Mouse (Mus musculus): Measurements from ENCODE around the gene Vmn2r27.

Vmn2r27 gene

DNA sequence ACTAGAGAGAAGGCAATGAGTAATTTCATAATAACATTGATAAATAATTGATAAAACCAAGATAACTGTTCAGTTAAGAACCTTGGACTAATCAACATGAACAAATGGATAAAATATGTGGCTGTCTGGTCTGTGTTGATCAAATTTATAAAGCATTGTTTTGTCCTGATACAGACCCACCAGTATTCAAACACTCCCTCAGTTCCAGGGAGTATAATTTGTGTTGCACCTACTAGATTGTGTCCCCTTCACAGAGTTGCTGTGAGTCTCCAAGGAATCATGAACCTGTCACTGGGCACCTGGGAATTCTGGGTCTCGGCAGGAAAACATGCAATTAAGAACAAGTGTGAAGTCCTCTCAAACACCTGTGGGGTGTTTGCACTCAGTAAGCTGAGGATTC is at the start of gene Vmn2r27:
Gene Vmn2r27, minus strand, starts transcription at position 101 of the 400 bp plus-strand sequence.
- in situ Hi-C loops (cut with MboI, MseI) = no loop called here

DNA sequence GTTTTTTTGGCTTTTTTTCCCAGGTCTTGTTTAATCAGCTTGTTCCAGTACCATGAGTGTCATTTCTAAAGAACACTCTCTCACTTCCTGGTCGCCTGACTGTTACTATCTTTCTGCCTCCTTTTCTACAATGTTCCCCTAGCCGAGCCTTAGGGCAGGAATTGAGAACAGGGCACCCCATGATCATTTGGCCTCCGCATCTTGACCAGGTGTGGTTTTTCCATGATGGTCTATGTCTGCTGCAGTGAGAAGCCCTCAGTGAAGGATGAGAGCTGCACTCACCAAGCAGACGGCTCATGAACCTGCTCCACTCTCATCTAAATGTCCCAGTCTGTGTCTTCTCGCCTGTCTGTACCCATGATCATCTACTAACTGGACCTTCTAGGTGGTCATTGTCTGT is 46.6 kb upstream of the Vmn2r27 start:
- in situ Hi-C loops (cut with MboI, MseI) = no loop called here

DNA sequence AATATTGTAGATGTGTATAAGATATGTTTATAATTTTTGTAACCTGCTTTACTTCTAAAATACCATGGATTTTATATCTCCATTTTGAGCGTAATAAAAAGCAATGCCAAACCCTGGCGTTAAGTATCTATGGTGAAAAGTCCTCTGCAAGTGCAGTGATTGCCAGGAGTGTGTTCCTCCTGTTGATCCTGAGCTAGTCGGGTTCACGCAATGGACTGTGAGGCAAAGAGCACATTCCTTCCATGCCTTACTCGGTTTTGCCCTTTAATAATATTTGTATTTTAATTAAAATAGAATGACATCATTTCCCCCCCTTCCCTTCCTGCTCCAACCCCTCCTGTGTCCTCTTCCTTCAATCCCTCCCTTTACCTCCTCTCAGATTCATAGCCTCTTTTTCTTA is 46.0 kb upstream of the Vmn2r27 start:
- in situ Hi-C loops (cut with MboI, MseI) = no loop called here

DNA sequence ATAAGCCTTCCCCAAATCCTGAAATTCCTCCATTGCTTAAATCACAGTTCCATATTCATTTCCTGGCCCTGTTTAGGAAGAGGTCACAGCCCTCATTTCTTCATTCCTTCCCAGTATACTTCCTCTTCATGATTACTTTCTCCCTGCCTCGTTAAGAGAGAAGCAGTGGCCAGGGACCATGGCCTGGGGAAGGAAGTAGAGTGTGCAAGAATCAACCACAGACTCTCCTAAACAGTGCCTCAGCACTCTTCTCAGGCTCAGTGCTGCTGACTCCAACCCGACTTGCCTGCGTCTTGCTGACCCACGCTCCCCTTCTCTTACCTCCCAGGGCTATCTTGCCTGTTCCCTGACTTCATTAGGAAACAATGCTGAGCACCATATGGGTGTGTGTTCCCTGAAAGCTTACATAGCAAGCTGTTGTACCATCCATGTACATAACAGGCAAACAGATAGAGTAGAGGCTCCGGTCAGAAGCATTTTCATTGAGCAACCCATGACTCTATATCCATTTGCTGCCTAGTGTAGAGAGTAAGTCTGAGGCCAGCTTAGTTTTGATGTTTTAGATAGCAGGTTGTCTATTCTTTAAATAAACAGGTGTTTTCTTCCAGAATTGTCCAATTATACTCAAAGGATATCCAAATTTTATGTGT is 41.7 kb upstream of the Vmn2r27 start:
- in situ Hi-C loops (cut with MboI, MseI) = no loop called here

DNA sequence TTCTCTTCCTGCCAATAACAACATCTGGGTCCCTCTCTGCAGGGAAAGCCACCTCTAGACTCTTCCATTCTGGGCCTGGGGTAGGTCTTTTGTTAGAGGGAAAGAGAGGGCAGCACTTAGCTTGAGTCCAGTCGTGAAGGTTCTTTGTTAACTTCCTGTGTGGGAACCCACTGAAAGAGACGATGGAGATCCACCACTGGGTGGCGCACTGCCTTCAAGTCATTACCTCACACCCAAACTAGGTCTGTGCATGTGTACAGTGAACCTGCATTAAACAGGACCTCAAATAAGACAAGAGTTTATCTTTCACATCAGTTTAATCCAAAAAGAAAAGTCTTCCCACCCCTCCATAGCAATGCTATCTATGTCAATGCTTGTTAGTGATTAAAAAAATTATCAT is 31.0 kb upstream of the Vmn2r27 start:
- in situ Hi-C loops (cut with MboI, MseI) = loop anchor here (5.0 to 10.0 kb wide), 3 partner anchors 115 to 1368 kb away; no protein-coding TSS in a partner anchor

DNA sequence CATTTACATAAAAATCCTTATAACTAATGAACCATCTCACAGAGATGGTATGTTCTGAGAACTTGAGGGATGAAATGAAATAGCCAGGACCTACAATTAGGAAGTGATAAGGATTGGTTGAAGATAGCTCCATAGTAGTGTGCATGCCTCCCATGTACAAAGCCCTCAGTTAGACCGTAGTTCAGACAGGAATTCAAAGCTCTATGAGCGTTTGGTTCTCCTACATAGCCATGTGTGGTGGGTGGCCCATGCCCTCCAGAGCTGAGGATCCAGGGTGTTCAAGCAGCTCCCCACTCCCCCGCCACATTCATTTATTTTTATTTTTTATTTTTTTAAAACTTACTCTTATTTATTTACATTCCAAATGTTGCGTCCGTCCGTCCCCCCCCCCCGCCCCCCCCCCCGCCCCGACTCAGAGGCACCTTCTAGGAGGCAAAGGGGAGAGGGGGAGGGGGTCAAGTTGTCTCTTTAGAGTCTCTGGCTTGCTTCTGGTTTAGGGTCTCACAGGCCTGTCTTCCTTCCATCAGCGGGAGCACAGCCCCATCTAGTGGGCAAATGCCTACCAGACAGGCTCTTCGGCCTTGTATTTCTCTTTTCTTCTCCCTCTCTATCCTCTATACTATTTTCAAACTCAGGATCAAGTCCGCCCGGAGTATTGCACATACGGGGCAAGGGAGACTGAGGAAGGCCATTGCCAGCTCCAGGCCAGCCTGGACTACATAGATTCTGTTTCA is 28.7 kb upstream of the Vmn2r27 start:
- in situ Hi-C loops (cut with MboI, MseI) = loop anchor here (5.0 to 10.0 kb wide), 3 partner anchors 117 to 1366 kb away; no protein-coding TSS in a partner anchor

DNA sequence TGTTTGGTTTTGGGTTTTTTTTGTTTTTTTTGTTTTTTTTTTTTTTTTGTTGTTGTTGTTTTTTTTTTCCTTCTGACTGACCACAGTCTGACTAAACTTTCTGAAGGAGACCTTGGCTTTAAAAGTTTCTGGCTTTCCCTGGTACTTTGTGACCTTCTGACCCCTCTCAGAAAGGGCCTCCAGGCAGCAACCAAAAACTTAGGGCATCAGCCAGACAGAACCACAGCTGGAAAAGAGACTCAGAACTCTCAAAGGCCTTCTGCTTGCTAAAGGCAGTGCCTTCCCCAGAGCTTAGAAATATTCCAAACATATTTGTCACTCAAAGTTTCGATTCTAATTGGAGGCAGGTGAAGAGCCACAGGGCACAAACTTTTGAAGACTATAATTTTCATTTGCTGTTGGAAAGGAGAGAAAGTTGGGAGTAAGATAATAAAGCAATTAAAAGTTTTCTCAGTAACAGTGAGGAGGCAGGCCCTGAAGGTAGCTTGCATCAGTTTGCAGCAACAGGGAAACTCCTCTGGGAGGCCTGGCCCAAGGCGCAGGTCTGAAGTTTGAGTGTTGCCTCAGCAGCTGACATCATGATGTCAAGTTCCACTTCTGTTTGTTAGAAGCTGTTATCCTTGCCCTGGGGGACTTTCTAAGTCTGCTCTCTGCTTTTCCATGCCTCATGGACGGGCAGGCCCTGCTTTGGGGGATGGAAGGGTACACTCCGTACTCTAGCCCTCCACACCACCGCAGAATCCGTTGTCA is 24.2 kb upstream of the Vmn2r27 start:
- in situ Hi-C loops (cut with MboI, MseI) = no loop called here

DNA sequence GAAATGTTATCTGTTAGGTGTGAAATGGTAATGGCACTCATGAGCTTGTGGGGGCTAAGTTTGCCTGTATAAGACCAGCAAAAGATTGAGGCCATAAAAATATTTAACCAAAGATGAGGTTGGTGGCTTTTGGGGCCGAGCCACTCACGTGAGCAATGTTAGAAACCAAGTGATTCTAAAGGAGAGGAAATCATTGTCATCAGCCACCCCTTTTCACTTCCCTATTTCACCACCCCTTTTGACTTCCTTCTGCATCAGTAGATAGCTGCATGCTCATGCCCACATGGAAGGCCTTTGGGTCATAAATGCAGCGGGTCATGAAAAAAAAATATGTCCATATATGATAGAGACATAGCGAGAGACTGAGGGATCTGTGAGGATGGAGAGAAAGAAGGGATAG is 29.5 kb downstream of the Vmn2r27 start:
- in situ Hi-C loops (cut with MboI, MseI) = no loop called here

DNA sequence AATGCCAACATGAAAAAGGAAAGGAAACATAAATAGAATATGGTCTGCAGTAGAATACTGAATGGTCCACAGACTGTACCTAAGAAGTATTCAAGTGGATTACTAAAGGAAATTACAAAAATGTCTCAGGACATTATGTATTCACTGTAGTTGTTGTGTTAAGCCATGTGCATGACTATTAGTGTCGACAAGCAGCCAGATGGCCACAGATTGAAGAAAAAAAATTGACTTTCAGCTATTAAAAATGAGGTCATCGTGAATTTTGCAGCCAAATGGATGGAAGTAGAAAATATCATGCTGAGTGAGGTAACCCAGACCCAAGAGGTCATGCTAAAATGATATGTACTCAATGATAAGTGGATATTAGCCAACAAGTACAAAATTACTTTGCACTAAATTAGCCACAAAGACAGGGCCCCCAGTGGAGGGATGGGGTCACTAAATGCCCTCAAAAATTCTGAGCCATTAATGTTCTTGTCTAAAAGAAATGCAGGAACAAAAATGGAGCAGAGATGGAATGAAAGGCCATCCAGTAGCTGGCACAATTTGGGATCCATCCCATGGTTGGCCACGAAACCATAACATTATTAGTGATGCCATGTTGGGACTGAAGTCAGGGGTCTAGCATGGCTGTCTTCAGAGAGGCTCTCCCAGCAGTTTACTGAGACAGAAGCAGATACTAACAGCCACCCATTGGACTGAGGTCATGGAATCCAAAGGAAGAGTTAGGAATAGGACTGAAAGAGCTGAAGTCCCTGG is 63.0 kb downstream of the Vmn2r27 start:
- in situ Hi-C loops (cut with MboI, MseI) = no loop called here

DNA sequence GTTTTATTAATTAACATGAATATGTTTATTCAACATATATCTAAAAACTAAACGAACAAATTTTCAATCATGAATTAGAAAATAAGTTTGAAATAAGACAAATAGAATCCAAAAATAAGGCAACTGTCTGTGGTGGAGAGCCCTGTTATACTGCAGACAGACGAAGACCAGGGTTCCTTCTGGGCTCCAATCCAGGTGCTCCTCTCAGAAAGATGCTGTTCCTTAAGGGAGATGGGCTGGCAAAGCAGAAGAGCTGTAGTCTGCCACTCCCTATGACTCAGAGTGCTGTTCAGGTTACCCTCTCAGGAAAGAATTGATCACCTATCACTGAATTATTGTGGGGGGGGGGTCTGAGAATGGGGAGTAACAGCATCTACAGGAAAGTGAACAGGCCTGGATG is 65.1 kb downstream of the Vmn2r27 start:
- in situ Hi-C loops (cut with MboI, MseI) = no loop called here

DNA sequence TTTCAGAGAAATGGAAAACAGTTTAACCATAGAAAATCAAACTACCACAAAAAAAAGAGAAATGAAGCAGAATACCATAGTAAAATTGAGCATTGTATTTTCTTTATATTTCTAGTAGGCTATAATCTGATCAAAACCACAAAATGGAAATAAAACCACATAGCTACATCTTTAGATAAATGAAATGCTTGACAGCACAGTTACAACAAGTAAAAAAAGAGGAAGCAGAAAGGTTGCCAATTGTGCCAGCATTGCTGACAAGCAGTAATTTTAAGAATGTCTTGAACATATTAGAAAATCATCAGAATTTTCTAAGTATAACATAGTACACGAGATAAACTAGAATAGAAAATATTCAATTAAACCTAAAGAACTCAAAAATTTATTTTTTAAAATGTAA is 81.8 kb downstream of the Vmn2r27 start:
- in situ Hi-C loops (cut with MboI, MseI) = no loop called here
